Mouse (Mus musculus): ENCODE measurements around the gene Slc25a26.

DNA sequence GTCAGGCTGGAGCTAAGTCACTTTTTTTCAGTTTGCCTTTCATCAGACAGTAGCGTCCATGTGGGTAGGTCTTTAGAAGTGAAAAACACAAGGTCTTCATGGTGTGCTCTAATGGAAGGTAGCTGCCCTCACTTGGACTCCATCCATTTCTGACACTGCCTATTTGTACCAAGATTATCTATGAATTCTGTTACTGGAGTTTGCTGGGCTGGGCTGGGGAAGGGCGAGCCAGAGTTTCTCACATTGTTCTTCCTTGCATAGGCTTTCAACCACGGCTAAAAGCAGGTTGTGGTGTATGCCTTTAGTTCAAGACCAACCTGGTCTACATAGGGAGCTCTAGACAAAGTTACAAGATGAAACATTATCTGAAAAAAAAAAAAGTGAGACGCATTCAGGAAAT lies 84.8 kb downstream of the Slc25a26 start:
- TF ChIP-seq CTCF (IDR thresholded peaks at IDR 0.05; ENCODE audit: low read depth): no peak
- no peak for TF ChIP-seq EP300 (IDR thresholded peaks at IDR 0.05; ENCODE audit: low read depth)

Measured in liver, embryonic 14.5 days (tissue).